Comparison of ENCODE assay signal across 10 mouse cellular contexts in genomic region chr8:71741226-71741625, GRCm38 (mm10). TPM values are rescaled to one million over a fixed set of nuclear protein-coding genes. Genes with fewer than 3 reads are reported as not detected.
DNase-seq lines count a peak whose midpoint lies in the region; ATAC-seq lines count a peak whose summit lies in the region.
"Had no signal": no experiment of that assay in that cellular context is flagged by ENCODE, and none has a peak within 500 bp of the region (broad histone marks: within the 10 kb centered on the region; RNA-seq: fewer than 3 reads in every experiment).

No protein-coding gene starts in this region.

- no peak for DNase-seq in heart, postnatal 36 days
- no peak for DNase-seq in adrenal gland, adult 18-20 months (ENCODE audit: low spot score in 2 of 2)
- no peak for DNase-seq in spleen, adult 12 weeks (ENCODE audit: low spot score)
- DNase-seq: cerebellum, adult 8-10 months had no signal

- 17% methylated on average over 3 of the region's 3 CpGs for WGBS in heart, embryonic 14.5 days
- WGBS in embryonic facial prominence, embryonic 13.5 days, result 35% methylated on average over 3 of the region's 3 CpGs
- 34% methylated on average over 3 of the region's 3 CpGs for WGBS in hindbrain, embryonic 16.5 days
- 33% methylated on average over 3 of the region's 3 CpGs for WGBS in midbrain, embryonic 13.5 days

- no peak for ATAC-seq in heart, embryonic 14.5 days (ENCODE audit: insufficient number of reproducible peaks, insufficient read depth, low FRiP score, low read depth)
- no peak for ATAC-seq in embryonic facial prominence, embryonic 13.5 days (ENCODE audit: insufficient number of reproducible peaks, insufficient read depth, low FRiP score, low TSS enrichment, low read depth)
- ATAC-seq in hindbrain, embryonic 16.5 days, result peak; percentile 32
- ATAC-seq in midbrain, embryonic 13.5 days, result peak; percentile 43; the same call in 1 of the 2 replicates
- no peak for ATAC-seq in megakaryocyte-erythroid progenitor cell, adult 5-6 weeks (replicated peaks; ENCODE audit: low FRiP score, low TSS enrichment, poor library complexity, severe bottlenecking)

- intact Hi-C loops in heart, postnatal 36 days (cut with DNase I), result no loop called here

- H3K36me3 ChIP-seq in heart, embryonic 14.5 days (ENCODE audit: control insufficient read depth, insufficient read depth, low read length), result no peaks in the 10 kb centered on the region
- no peaks in the 10 kb centered on the region for H3K36me3 ChIP-seq in embryonic facial prominence, embryonic 13.5 days
- H3K36me3 ChIP-seq in hindbrain, embryonic 16.5 days (ENCODE audit: control insufficient read depth, insufficient read depth, low read length), result no peaks in the 10 kb centered on the region
- H3K36me3 ChIP-seq in midbrain, embryonic 13.5 days, result no peaks in the 10 kb centered on the region

- no peak overlapping the region for H3K27ac ChIP-seq in heart, embryonic 14.5 days (replicated peaks in 1 of 2; ENCODE audit: control insufficient read depth in 1 of 2, insufficient read depth in 1 of 2, low read depth in 2 of 2, low read length in 2 of 2)
- no peak overlapping the region for H3K27ac ChIP-seq in embryonic facial prominence, embryonic 13.5 days
- H3K27ac ChIP-seq in hindbrain, embryonic 16.5 days (ENCODE audit: low read depth, low read length), result no peak overlapping the region
- H3K27ac ChIP-seq in midbrain, embryonic 13.5 days, result no peak overlapping the region

- H3K9me3 ChIP-seq in heart, embryonic 14.5 days (ENCODE audit: control insufficient read depth, low read length), result no peaks in the 10 kb centered on the region
- H3K9me3 ChIP-seq in embryonic facial prominence, embryonic 13.5 days, result no peaks in the 10 kb centered on the region
- H3K9me3 ChIP-seq in hindbrain, embryonic 16.5 days (ENCODE audit: control insufficient read depth, low read length), result no peaks in the 10 kb centered on the region
- no peaks in the 10 kb centered on the region for H3K9me3 ChIP-seq in midbrain, embryonic 13.5 days

- H3K9ac ChIP-seq in heart, embryonic 14.5 days (ENCODE audit: low read length), result no peak overlapping the region
- H3K9ac ChIP-seq in embryonic facial prominence, embryonic 13.5 days, result 0 out of 2 replicates have a peak overlapping the region, but pooled peaks have one; percentile 40
- no peak overlapping the region for H3K9ac ChIP-seq in hindbrain, embryonic 16.5 days (ENCODE audit: low read depth, low read length)
- no peak overlapping the region for H3K9ac ChIP-seq in midbrain, embryonic 13.5 days (replicated peaks)

- no peak overlapping the region for H3K4me3 ChIP-seq in heart, embryonic 14.5 days (ENCODE audit: control insufficient read depth in 1 of 2, insufficient read depth in 1 of 2, low read depth in 1 of 2, low read length in 2 of 2)
- 0 out of 2 replicates have a peak overlapping the region, but pooled peaks have one; percentile 11 for H3K4me3 ChIP-seq in embryonic facial prominence, embryonic 13.5 days
- peak overlapping the region; percentile 35 for H3K4me3 ChIP-seq in hindbrain, embryonic 16.5 days (ENCODE audit: low read length)
- no peak overlapping the region for H3K4me3 ChIP-seq in midbrain, embryonic 13.5 days (replicated peaks)

- no peaks in the 10 kb centered on the region; the same call in 1 of the 2 replicates for H3K27me3 ChIP-seq in heart, embryonic 14.5 days (ENCODE audit: control insufficient read depth, insufficient read depth, low read length)
- peaks cover 14% of the 10 kb centered on the region for H3K27me3 ChIP-seq in embryonic facial prominence, embryonic 13.5 days
- no peaks in the 10 kb centered on the region for H3K27me3 ChIP-seq in hindbrain, embryonic 16.5 days (replicated peaks; ENCODE audit: control insufficient read depth, insufficient read depth, low read length)
- H3K27me3 ChIP-seq in midbrain, embryonic 13.5 days, result 0 out of 2 replicates have a peak, but pooled peaks cover 4% of the 10 kb centered on the region

- peak overlapping the region; percentile 51; the same call in 1 of the 2 replicates for H3K4me2 ChIP-seq in heart, embryonic 14.5 days (ENCODE audit: low read length)
- peak overlapping the region; percentile 54 for H3K4me2 ChIP-seq in embryonic facial prominence, embryonic 13.5 days
- peak overlapping the region; percentile 65 for H3K4me2 ChIP-seq in hindbrain, embryonic 16.5 days (ENCODE audit: low read length)
- H3K4me2 ChIP-seq in midbrain, embryonic 13.5 days (replicated peaks), result peak overlapping the region; percentile 49

- no peaks in the 10 kb centered on the region; a peak in 1 of 4 replicates for H3K4me1 ChIP-seq in heart, embryonic 14.5 days (ENCODE audit: control insufficient read depth in 2 of 2, insufficient read depth in 2 of 2, low read length in 2 of 2)
- peaks cover 7% of the 10 kb centered on the region for H3K4me1 ChIP-seq in embryonic facial prominence, embryonic 13.5 days
- H3K4me1 ChIP-seq in hindbrain, embryonic 16.5 days (ENCODE audit: control insufficient read depth, insufficient read depth, low read depth, low read length), result peaks cover 5% of the 10 kb centered on the region
- H3K4me1 ChIP-seq in midbrain, embryonic 13.5 days (replicated peaks), result peaks cover 7% of the 10 kb centered on the region

RNA-seq across cellular contexts. Expression of gene Fcho1, which starts 15.7 kb away (rescaled TPM):
- polyA plus RNA-seq in heart, embryonic 14.5 days (2014; fragmentation: Nextera tagmentation; extraction: Ambion mirVana), result 0.61 and 1.4 TPM in 2 replicates
- total RNA-seq in heart, postnatal 36 days (2021), result 1 to 10 TPM in 1 of 2 experiments, under 1 TPM in 1; 0.56 to 1.2 TPM
- 4.3 and 5.5 TPM in 2 replicates for polyA plus RNA-seq in embryonic facial prominence, embryonic 13.5 days (2015; fragmentation: Nextera tagmentation; extraction: Ambion mirVana)
- polyA plus RNA-seq in hindbrain, embryonic 16.5 days (2015; fragmentation: Nextera tagmentation; extraction: Ambion mirVana), result 78.6 and 89.5 TPM in 2 replicates
- polyA plus RNA-seq in midbrain, embryonic 13.5 days (2015; fragmentation: Nextera tagmentation; extraction: Ambion mirVana), result 63.9 and 65.5 TPM in 2 replicates
- 1 to 10 TPM; 1.9 to 2.3 TPM for total RNA-seq in adrenal gland, adult 18-20 months (2021)
- total RNA-seq in megakaryocyte-erythroid progenitor cell, adult 5-6 weeks (2014; fragmentation: Nextera tagmentation), result 183 and 235 TPM in 2 replicates
- 68.1 and 88.4 TPM in 2 replicates for total RNA-seq in megakaryocyte-erythroid progenitor cell, adult 5-6 weeks (2017)
- polyA plus RNA-seq: C2C12 had no signal

RNA-seq across cellular contexts. Expression of gene B3gnt3, which starts 39.6 kb away (rescaled TPM):
- polyA plus RNA-seq in heart, embryonic 14.5 days (2014; fragmentation: Nextera tagmentation; extraction: Ambion mirVana), result 3.0 and 3.1 TPM in 2 replicates
- 1 to 10 TPM; 6.5 to 7.5 TPM for total RNA-seq in heart, postnatal 36 days (2021)
- 0.63 and 0.89 TPM in 2 replicates for polyA plus RNA-seq in embryonic facial prominence, embryonic 13.5 days (2015; fragmentation: Nextera tagmentation; extraction: Ambion mirVana)
- polyA plus RNA-seq in hindbrain, embryonic 16.5 days (2015; fragmentation: Nextera tagmentation; extraction: Ambion mirVana), result 0.44 and 0.62 TPM in 2 replicates
- 0.28 and 0.31 TPM in 2 replicates for polyA plus RNA-seq in midbrain, embryonic 13.5 days (2015; fragmentation: Nextera tagmentation; extraction: Ambion mirVana)
- total RNA-seq in adrenal gland, adult 18-20 months (2021), result 1 to 10 TPM; 3.5 to 4.3 TPM
- total RNA-seq in megakaryocyte-erythroid progenitor cell, adult 5-6 weeks (2014; fragmentation: Nextera tagmentation), result 0.42 and 0.79 TPM in 2 replicates
- total RNA-seq in megakaryocyte-erythroid progenitor cell, adult 5-6 weeks (2017), result 0.30 and 0.99 TPM in 2 replicates

RNA-seq across cellular contexts. Expression of gene Insl3, which starts 52.2 kb away (rescaled TPM):
- 2.4 and 2.7 TPM in 2 replicates for polyA plus RNA-seq in heart, embryonic 14.5 days (2014; fragmentation: Nextera tagmentation; extraction: Ambion mirVana)
- total RNA-seq in heart, postnatal 36 days (2021), result 1 to 10 TPM; 3.8 to 4.7 TPM
- 0.89 TPM in 1 of 2 replicates, not detected in the other for polyA plus RNA-seq in embryonic facial prominence, embryonic 13.5 days (2015; fragmentation: Nextera tagmentation; extraction: Ambion mirVana)
- polyA plus RNA-seq in hindbrain, embryonic 16.5 days (2015; fragmentation: Nextera tagmentation; extraction: Ambion mirVana), result 1.2 and 1.5 TPM in 2 replicates
- polyA plus RNA-seq in midbrain, embryonic 13.5 days (2015; fragmentation: Nextera tagmentation; extraction: Ambion mirVana), result 0.70 and 0.79 TPM in 2 replicates
- 1 to 10 TPM; 4.3 to 5.6 TPM for total RNA-seq in adrenal gland, adult 18-20 months (2021)
- 6.4 and 17.6 TPM in 2 replicates for total RNA-seq in megakaryocyte-erythroid progenitor cell, adult 5-6 weeks (2014; fragmentation: Nextera tagmentation)
- total RNA-seq in megakaryocyte-erythroid progenitor cell, adult 5-6 weeks (2017), result 0.88 and 4.8 TPM in 2 replicates

Comparison
In these comparisons a context has a peak if more than half of its experiments do, and no peak if none do; other contexts are left out.
1. ATAC-seq: peak in hindbrain, embryonic 16.5 days (single experiment) and midbrain, embryonic 13.5 days (single experiment); none in heart, embryonic 14.5 days (single experiment), embryonic facial prominence, embryonic 13.5 days (single experiment) and megakaryocyte-erythroid progenitor cell, adult 5-6 weeks (single experiment).
2. H3K4me3 ChIP-seq: peak in embryonic facial prominence, embryonic 13.5 days (single experiment) and hindbrain, embryonic 16.5 days (single experiment); none in heart, embryonic 14.5 days (0 of 2) and midbrain, embryonic 13.5 days (single experiment).
3. RNA of gene Fcho1, which starts 15.7 kb away (polyA plus RNA-seq): 78.6 to 89.5 TPM in hindbrain, embryonic 16.5 days and 63.9 to 65.5 TPM in midbrain, embryonic 13.5 days; 4.3 to 5.5 TPM in embryonic facial prominence, embryonic 13.5 days and 0.61 to 1.4 TPM in heart, embryonic 14.5 days; every median in the first group is over 10 times any median in the second.
4. Peak in every context shown above with its lines, with median percentiles within 50 percentile points of each other: H3K4me2 ChIP-seq.